Comparison of ENCODE assay signal across 32 mouse cellular contexts in genomic region chr2:135673649-135674048, GRCm38 (mm10).
"Had no signal": no experiment of that assay in that cellular context is flagged by ENCODE, and none has a peak within 500 bp of the region (broad histone marks: within the 10 kb centered on the region; RNA-seq: fewer than 3 reads in every experiment).

No protein-coding gene starts in this region.

- H3K36me3 ChIP-seq: limb, embryonic 10.5 days; limb, embryonic 12.5 days; limb, embryonic 13.5 days; limb, embryonic 15.5 days; liver, embryonic 12.5 days; liver, embryonic 13.5 days; liver, embryonic 15.5 days; lung, embryonic 15.5 days; midbrain, embryonic 10.5 days; midbrain, embryonic 12.5 days; midbrain, embryonic 13.5 days; midbrain, embryonic 15.5 days; neural tube, embryonic 12.5 days had no signal

- H3K4me2 ChIP-seq: limb, embryonic 12.5 days; limb, embryonic 13.5 days; limb, embryonic 15.5 days; liver, embryonic 11.5 days; liver, embryonic 12.5 days; liver, embryonic 13.5 days; liver, embryonic 15.5 days; lung, embryonic 14.5 days; lung, embryonic 15.5 days; midbrain, embryonic 11.5 days; midbrain, embryonic 12.5 days; midbrain, embryonic 13.5 days; midbrain, embryonic 15.5 days; neural tube, embryonic 12.5 days had no signal

- DNase-seq: left cerebral cortex, postnatal 4 days; liver; liver, embryonic 13.5 days; liver, postnatal 0 days; lung, adult 18-20 months; lung, adult 2 months; lung, embryonic 14.5 days; lung, postnatal 10 days; lung, postnatal 14 days; lung, postnatal 36 days; lung, postnatal 4 days; midbrain, embryonic 14.5 days had no signal

- H3K4me3 ChIP-seq: limb, embryonic 10.5 days; limb, embryonic 12.5 days; limb, embryonic 13.5 days; limb, embryonic 15.5 days; liver, embryonic 12.5 days; liver, embryonic 13.5 days; liver, embryonic 15.5 days; lung, embryonic 15.5 days; megakaryocyte, embryonic 14.5 days; midbrain, embryonic 10.5 days; midbrain, embryonic 12.5 days; midbrain, embryonic 13.5 days; midbrain, embryonic 15.5 days; myocyte; neural tube, embryonic 12.5 days had no signal

- ATAC-seq: liver, embryonic 12.5 days; liver, postnatal 0 days; lung, postnatal 0 days; midbrain, embryonic 13.5 days; midbrain, embryonic 15.5 days; midbrain, embryonic 16.5 days had no signal

- H3K27me3 ChIP-seq: limb, embryonic 12.5 days; limb, embryonic 13.5 days; limb, embryonic 15.5 days; liver, embryonic 12.5 days; liver, embryonic 13.5 days; liver, embryonic 15.5 days; lung, embryonic 15.5 days; megakaryocyte, embryonic 14.5 days; midbrain, embryonic 12.5 days; midbrain, embryonic 13.5 days; midbrain, embryonic 15.5 days; neural tube, embryonic 12.5 days had no signal

- H3K27ac ChIP-seq: limb, embryonic 10.5 days; limb, embryonic 12.5 days; limb, embryonic 13.5 days; limb, embryonic 15.5 days; liver, embryonic 12.5 days; liver, embryonic 13.5 days; liver, embryonic 14.5 days; liver, embryonic 15.5 days; lung, embryonic 15.5 days; macrophage; midbrain, embryonic 10.5 days; midbrain, embryonic 12.5 days; midbrain, embryonic 13.5 days; midbrain, embryonic 15.5 days; neural tube, embryonic 12.5 days had no signal

- H3K4me1 ChIP-seq: limb, embryonic 12.5 days; limb, embryonic 13.5 days; limb, embryonic 15.5 days; liver, embryonic 12.5 days; liver, embryonic 13.5 days; liver, embryonic 15.5 days; midbrain, embryonic 12.5 days; midbrain, embryonic 15.5 days; neural tube, embryonic 12.5 days had no signal

- H3K9me3 ChIP-seq: limb, embryonic 10.5 days; limb, embryonic 12.5 days; limb, embryonic 13.5 days; limb, embryonic 15.5 days; liver, embryonic 12.5 days; liver, embryonic 13.5 days; liver, embryonic 15.5 days; lung, embryonic 15.5 days; megakaryocyte, embryonic 14.5 days; midbrain, embryonic 10.5 days; midbrain, embryonic 12.5 days; midbrain, embryonic 13.5 days; midbrain, embryonic 15.5 days; neural tube, embryonic 12.5 days had no signal

- H3K9ac ChIP-seq: limb, embryonic 12.5 days; limb, embryonic 13.5 days; limb, embryonic 15.5 days; liver, embryonic 12.5 days; liver, embryonic 13.5 days; liver, embryonic 14.5 days; liver, embryonic 15.5 days; liver, postnatal 0 days; lung, embryonic 14.5 days; lung, embryonic 15.5 days; midbrain, embryonic 12.5 days; midbrain, embryonic 13.5 days; midbrain, embryonic 15.5 days; neural tube, embryonic 12.5 days had no signal
